Mouse (Mus musculus): ENCODE measurements around the gene Map3k13. TPM values are rescaled to one million over a fixed set of nuclear protein-coding genes. Genes with fewer than 3 reads are reported as not detected.
"Not testable (repeated sequence)": the region's sequence is repeated elsewhere in the genome, so short reads cannot be mapped to it uniquely, and the experiment has no call there.

Map3k13 gene
- polyA plus RNA-seq, 1 experiment from 2014 or later, result 6.4 TPM

DNA sequence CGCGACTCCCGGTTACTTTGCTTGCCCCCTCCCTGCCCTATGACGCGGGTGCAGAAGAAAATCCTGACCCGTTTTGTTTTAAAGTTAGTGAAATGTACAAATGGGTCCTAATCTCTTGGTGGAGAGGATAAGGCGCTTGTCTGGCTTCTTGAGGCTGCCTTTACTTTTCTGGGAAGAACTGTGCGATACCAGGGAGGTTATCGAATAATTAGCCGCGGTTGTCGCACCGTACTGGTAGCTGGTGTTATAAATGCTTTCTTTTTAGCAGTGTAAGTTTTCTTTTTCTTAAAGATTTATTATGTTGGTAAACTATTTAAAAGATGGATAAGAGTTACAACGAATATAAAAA lies 525 bp downstream of the Map3k13 start:
- peaks cover 9% of the 10 kb centered on the region; the same call in 1 of the 2 replicates for H3K36me3 ChIP-seq (ENCODE audit: control insufficient read depth, insufficient read depth, low read length)
- H3K9ac ChIP-seq (ENCODE audit: low read depth, low read length), result peak overlapping the region; percentile 78
- peak overlapping the region; percentile 67 for H3K4me3 ChIP-seq (ENCODE audit: low read depth, low read length)
- H3K27ac ChIP-seq (ENCODE audit: low read length), result peak overlapping the region; percentile 72
- 1% methylated on average over 14 of the region's 14 CpGs for WGBS
- ATAC-seq, result peak; percentile 38
- peak overlapping the region; percentile 69 for H3K4me2 ChIP-seq (ENCODE audit: low read length)
- H3K27me3 ChIP-seq (ENCODE audit: control insufficient read depth, insufficient read depth, low read depth, low read length), result no peaks in the 10 kb centered on the region
- H3K4me1 ChIP-seq (ENCODE audit: control insufficient read depth, insufficient read depth, low read length), result peaks cover 16% of the 10 kb centered on the region
- no peaks in the 10 kb centered on the region for H3K9me3 ChIP-seq (replicated peaks; ENCODE audit: control insufficient read depth, low read length, poor library complexity, severe bottlenecking)

DNA sequence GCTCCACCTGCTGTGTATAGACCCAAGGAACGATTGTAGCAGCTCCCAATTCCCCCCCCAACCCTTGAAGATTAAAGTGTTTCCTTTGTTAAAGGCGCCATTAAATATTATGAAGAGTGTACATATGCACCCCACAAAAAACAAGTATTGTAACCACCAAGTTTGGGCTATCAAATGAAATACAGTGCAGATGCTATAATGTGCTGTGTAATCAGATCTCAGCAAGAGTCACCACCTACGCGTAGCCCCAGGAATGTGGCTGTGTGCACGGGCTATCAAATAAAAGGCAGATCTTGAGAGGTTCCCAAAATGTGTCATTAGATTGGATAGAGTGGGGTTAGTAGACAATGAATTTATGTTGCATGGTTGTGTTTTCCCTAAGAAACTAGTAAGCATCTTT lies 925 bp downstream of the Map3k13 start:
- Histone ChIP-seq H3K4me1 (ENCODE audit: control insufficient read depth, insufficient read depth, low read length) (peaks cover 16% of the 10 kb centered on the region), H3K27ac (ENCODE audit: low read length) (no peak overlapping the region), H3K4me2 (ENCODE audit: low read length) (peak overlapping the region; percentile 69), H3K9ac (ENCODE audit: low read depth, low read length) (peak overlapping the region; percentile 78), H3K27me3 (ENCODE audit: control insufficient read depth, insufficient read depth, low read depth, low read length) (no peaks in the 10 kb centered on the region), H3K4me3 (ENCODE audit: low read depth, low read length) (peak overlapping the region; percentile 67), H3K9me3 (replicated peaks; ENCODE audit: control insufficient read depth, low read length, poor library complexity, severe bottlenecking) (no peaks in the 10 kb centered on the region), H3K36me3 (ENCODE audit: control insufficient read depth, insufficient read depth, low read length) (peaks cover 9% of the 10 kb centered on the region; the same call in 1 of the 2 replicates)
- ATAC-seq, result no peak; the same call in 1 of the 2 replicates
- WGBS, result 14% methylated on average over 5 of the region's 5 CpGs

DNA sequence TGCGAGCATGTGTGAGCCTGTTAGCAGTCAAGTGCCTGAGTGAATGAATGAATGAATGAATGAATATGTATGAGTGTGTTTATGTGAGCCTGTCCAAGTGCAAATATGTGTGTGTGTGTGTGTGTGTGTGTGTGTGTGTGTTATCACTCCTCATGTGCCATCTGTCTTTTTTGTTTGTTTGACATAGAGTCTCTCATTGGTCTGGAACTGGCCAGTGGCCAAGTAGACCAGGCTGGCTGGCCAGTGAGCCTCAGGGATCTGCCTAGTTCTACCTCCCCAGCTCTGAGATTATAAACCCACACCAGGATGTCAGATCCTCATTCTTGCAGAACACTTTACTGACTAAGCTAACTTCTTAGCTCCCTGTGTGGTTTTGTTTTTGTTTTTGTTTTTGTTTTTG lies 10.1 kb downstream of the Map3k13 start:
- 96% methylated on average over 1 of the region's 1 CpGs for WGBS
- no peak overlapping the region for H3K4me2 ChIP-seq (ENCODE audit: low read length)
- H3K27ac ChIP-seq (ENCODE audit: low read length), result no peak overlapping the region
- ATAC-seq, result no peak
- no peaks in the 10 kb centered on the region for H3K9me3 ChIP-seq (replicated peaks; ENCODE audit: control insufficient read depth, low read length, poor library complexity, severe bottlenecking)
- no peaks in the 10 kb centered on the region for H3K27me3 ChIP-seq (ENCODE audit: control insufficient read depth, insufficient read depth, low read depth, low read length)
- no peaks in the 10 kb centered on the region for H3K4me1 ChIP-seq (ENCODE audit: control insufficient read depth, insufficient read depth, low read length)
- no peak overlapping the region for H3K9ac ChIP-seq (ENCODE audit: low read depth, low read length)
- no peak overlapping the region for H3K4me3 ChIP-seq (ENCODE audit: low read depth, low read length)
- H3K36me3 ChIP-seq (ENCODE audit: control insufficient read depth, insufficient read depth, low read length), result peaks cover 23% of the 10 kb centered on the region

DNA sequence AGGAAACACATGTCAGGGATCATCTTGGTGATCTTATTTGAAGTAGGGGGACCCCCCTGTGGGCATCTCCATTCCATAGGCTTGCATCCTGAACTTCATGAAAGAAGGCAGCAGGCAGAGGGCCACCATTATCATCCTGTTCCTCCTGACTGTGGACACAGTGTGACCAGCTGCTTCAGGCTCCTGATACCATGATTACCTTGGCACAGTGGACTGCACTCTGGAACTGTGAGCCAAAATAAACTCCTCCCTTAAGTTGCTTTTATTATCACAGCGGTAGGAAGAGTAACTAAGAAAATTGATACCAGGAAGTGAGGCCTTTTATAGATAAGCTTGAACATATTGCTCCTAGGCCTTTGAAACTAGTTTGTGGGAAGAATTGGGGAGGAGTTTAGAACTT lies 12.7 kb downstream of the Map3k13 start:
- H3K4me1 ChIP-seq (ENCODE audit: control insufficient read depth, insufficient read depth, low read length), result no peaks in the 10 kb centered on the region
- no peaks in the 10 kb centered on the region for H3K9me3 ChIP-seq (replicated peaks; ENCODE audit: control insufficient read depth, low read length, poor library complexity, severe bottlenecking)
- H3K9ac ChIP-seq (ENCODE audit: low read depth, low read length), result no peak overlapping the region
- no peak overlapping the region for H3K27ac ChIP-seq (ENCODE audit: low read length)
- H3K36me3 ChIP-seq (ENCODE audit: control insufficient read depth, insufficient read depth, low read length), result peaks cover 21% of the 10 kb centered on the region
- no peak for ATAC-seq
- H3K27me3 ChIP-seq (ENCODE audit: control insufficient read depth, insufficient read depth, low read depth, low read length), result no peaks in the 10 kb centered on the region
- 94% methylated on average over 1 of the region's 1 CpGs for WGBS
- H3K4me3 ChIP-seq (ENCODE audit: low read depth, low read length), result no peak overlapping the region
- no peak overlapping the region for H3K4me2 ChIP-seq (ENCODE audit: low read length)

DNA sequence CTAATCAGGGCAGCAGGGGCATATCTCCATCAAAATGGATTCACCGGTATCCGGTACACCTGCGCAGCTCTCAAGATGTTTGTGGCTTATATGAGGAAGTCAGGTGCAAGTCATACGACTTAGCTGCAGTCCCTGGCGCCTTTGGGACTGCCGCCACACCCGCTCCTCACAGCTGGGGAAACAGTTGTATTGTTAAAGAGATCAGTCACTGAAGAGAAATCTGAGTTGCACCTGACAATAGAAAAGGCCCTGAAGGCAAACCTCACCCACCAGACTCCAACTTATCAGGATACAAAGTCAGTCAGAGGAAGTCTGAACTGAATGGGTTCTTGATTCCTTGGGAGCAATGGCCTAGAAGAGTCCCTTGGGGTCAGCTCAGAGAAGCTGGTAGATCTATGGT lies 13.6 kb downstream of the Map3k13 start:
- not testable (repeated sequence) for H3K4me1 ChIP-seq (ENCODE audit: control insufficient read depth, insufficient read depth, low read length); ATAC-seq; H3K4me3 ChIP-seq (ENCODE audit: low read depth, low read length); H3K9me3 ChIP-seq (replicated peaks; ENCODE audit: control insufficient read depth, low read length, poor library complexity, severe bottlenecking); H3K9ac ChIP-seq (ENCODE audit: low read depth, low read length); H3K27me3 ChIP-seq (ENCODE audit: control insufficient read depth, insufficient read depth, low read depth, low read length); H3K27ac ChIP-seq (ENCODE audit: low read length); H3K4me2 ChIP-seq (ENCODE audit: low read length)
- H3K36me3 ChIP-seq (ENCODE audit: control insufficient read depth, insufficient read depth, low read length), result peaks cover 20% of the 10 kb centered on the region
- 90% methylated on average over 7 of the region's 7 CpGs for WGBS

DNA sequence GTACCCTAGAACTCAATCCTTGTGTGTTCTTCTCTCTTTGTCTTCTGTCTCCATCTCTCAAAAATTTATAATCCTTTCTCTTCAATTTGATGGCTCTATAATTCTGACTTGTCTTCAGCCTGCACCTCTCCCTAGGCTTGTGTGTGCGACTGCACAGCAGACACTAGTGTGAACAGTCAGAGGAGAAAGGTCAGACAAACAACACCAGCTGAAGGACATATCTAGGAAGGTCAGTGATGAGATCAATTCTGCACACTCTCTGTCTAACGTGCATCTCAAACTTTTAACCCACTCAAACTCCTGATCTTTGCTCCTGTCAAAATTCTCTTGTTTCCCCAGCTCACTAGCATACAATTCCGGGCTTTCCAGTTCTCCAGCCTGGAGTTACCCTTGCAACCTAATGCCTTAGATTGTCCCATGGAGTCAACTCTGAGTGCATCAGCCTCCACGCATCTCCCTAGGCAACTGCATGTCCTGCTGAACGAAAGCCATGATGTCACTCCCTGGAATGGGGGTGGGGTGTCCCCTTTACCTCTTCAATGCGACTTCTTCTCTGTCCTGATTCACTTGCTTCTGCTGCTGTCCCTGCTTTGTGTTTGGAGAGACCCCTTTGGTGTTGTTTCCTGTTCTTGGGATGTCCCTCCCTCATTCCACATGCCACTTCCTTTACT lies 19.2 kb downstream of the Map3k13 start:
- Histone ChIP-seq H3K4me3 (ENCODE audit: low read depth, low read length) (no peak overlapping the region), H3K9me3 (replicated peaks; ENCODE audit: control insufficient read depth, low read length, poor library complexity, severe bottlenecking) (no peaks in the 10 kb centered on the region), H3K27me3 (ENCODE audit: control insufficient read depth, insufficient read depth, low read depth, low read length) (no peaks in the 10 kb centered on the region), H3K27ac (ENCODE audit: low read length) (no peak overlapping the region), H3K4me2 (ENCODE audit: low read length) (no peak overlapping the region), H3K4me1 (ENCODE audit: control insufficient read depth, insufficient read depth, low read length) (no peaks in the 10 kb centered on the region), H3K36me3 (ENCODE audit: control insufficient read depth, insufficient read depth, low read length) (peaks cover 11% of the 10 kb centered on the region), H3K9ac (ENCODE audit: low read depth, low read length) (no peak overlapping the region)
- ATAC-seq, result no peak
- WGBS, result 72% methylated on average over 6 of the region's 6 CpGs

DNA sequence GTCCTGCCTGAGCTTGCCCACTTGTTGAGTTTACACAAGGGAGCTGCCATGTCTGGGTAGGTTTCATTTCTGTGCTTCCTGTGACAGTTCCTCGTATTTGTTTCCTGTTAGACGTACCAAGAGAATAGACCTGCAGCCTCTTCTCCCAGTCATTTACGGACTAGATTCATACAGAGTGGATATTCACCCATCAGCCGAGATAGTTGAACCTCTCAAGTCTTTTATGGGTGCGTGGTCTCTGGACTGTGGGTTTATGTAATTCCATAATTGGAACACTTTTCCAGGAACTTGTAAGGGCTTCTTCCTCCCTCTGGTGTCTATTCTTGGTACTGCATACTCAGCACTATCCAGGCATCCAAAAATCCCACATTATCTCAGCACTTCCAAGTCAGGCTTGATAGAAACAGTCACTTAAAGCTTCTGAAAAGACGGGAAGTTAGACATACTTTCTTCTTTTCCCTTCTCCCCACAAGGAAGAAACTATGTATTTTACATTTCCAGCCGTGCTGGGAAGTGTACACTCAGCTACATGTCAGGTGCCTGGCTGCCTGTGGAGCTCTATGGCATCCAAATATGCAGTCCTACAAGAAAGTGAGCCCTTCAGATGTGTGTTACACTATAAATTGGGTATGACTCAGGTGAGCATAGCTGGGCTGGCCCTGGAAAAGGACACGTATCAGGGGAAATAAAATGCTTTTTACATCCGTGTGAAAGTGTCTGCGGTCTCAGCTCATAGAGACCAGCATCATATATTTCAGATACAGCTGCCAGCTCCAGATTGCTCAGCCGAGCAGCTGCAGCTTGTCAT lies 20.9 kb downstream of the Map3k13 start:
- H3K9me3 ChIP-seq (replicated peaks; ENCODE audit: control insufficient read depth, low read length, poor library complexity, severe bottlenecking), result no peaks in the 10 kb centered on the region
- no peaks in the 10 kb centered on the region for H3K4me1 ChIP-seq (ENCODE audit: control insufficient read depth, insufficient read depth, low read length)
- H3K27ac ChIP-seq (ENCODE audit: low read length), result no peak overlapping the region
- no peak overlapping the region for H3K4me2 ChIP-seq (ENCODE audit: low read length)
- peak; percentile 81; the same call in 1 of the 2 replicates for ATAC-seq
- H3K9ac ChIP-seq (ENCODE audit: low read depth, low read length), result no peak overlapping the region
- H3K36me3 ChIP-seq (ENCODE audit: control insufficient read depth, insufficient read depth, low read length), result peaks cover 2% of the 10 kb centered on the region; the same call in 1 of the 2 replicates
- no peak overlapping the region for H3K4me3 ChIP-seq (ENCODE audit: low read depth, low read length)
- 66% methylated on average over 11 of the region's 11 CpGs for WGBS
- no peaks in the 10 kb centered on the region for H3K27me3 ChIP-seq (ENCODE audit: control insufficient read depth, insufficient read depth, low read depth, low read length)

DNA sequence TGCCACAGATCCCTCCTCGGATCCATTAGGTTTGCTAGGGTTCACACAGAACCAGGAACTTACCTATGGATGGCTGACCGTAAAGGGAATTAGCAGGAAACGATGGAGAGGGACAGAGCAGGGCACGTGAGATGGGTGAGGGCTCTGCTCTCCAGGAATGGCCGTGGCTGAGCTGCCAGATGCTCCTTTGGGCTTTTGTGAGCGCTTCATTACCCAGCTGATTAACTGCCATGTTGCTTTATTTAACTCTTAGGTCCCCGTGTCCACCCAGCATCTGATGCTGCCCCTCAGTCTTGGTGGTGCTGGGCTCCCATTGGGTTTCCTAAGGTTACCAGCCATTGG lies 21.5 kb downstream of the Map3k13 start:
- Histone ChIP-seq H3K4me3 (ENCODE audit: low read depth, low read length) (no peak overlapping the region), H3K27ac (ENCODE audit: low read length) (no peak overlapping the region), H3K27me3 (ENCODE audit: control insufficient read depth, insufficient read depth, low read depth, low read length) (no peaks in the 10 kb centered on the region), H3K4me1 (ENCODE audit: control insufficient read depth, insufficient read depth, low read length) (no peaks in the 10 kb centered on the region), H3K9me3 (replicated peaks; ENCODE audit: control insufficient read depth, low read length, poor library complexity, severe bottlenecking) (no peaks in the 10 kb centered on the region), H3K36me3 (ENCODE audit: control insufficient read depth, insufficient read depth, low read length) (0 out of 2 replicates have a peak, but pooled peaks cover 2% of the 10 kb centered on the region), H3K4me2 (ENCODE audit: low read length) (no peak overlapping the region), H3K9ac (ENCODE audit: low read depth, low read length) (no peak overlapping the region)
- WGBS, result 60% methylated on average over 7 of the region's 7 CpGs
- ATAC-seq, result no peak

DNA sequence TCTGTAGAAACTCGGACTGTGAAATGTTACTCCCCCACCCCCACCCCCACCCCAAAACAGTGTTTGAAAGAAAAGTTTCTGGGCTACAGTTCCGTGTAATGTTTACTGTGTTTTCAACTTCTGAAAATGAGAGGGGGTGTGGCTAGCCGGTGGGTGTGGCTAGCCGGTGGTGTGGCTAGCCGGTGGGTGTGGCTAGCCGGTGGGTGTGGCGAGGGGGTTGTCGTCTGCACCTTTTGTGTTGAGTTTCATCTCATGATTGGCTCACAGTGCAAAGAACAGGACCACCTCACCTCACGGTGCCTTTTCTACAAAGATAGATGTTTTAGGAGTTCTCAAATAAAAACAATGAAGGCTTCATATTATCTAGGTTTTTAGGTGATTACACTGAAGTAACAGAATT lies 24.0 kb downstream of the Map3k13 start:
- Histone ChIP-seq H3K4me2 (ENCODE audit: low read length) (no peak overlapping the region), H3K4me1 (ENCODE audit: control insufficient read depth, insufficient read depth, low read length) (no peaks in the 10 kb centered on the region), H3K36me3 (ENCODE audit: control insufficient read depth, insufficient read depth, low read length) (no peaks in the 10 kb centered on the region), H3K4me3 (ENCODE audit: low read depth, low read length) (no peak overlapping the region), H3K9ac (ENCODE audit: low read depth, low read length) (no peak overlapping the region), H3K27me3 (ENCODE audit: control insufficient read depth, insufficient read depth, low read depth, low read length) (no peaks in the 10 kb centered on the region), H3K27ac (ENCODE audit: low read length) (no peak overlapping the region), H3K9me3 (replicated peaks; ENCODE audit: control insufficient read depth, low read length, poor library complexity, severe bottlenecking) (no peaks in the 10 kb centered on the region)
- WGBS, result 45% methylated on average over 9 of the region's 9 CpGs
- ATAC-seq, result no peak
